Mouse (Mus musculus): ENCODE results near the gene Btbd7.

Btbd7 gene

GRCm38 (mm10) chr12:102782841-102783240 is 95.4 kb downstream of the Btbd7 start:
- DNase-seq (ENCODE audit: low read depth, low spot score): no peak

DNA sequence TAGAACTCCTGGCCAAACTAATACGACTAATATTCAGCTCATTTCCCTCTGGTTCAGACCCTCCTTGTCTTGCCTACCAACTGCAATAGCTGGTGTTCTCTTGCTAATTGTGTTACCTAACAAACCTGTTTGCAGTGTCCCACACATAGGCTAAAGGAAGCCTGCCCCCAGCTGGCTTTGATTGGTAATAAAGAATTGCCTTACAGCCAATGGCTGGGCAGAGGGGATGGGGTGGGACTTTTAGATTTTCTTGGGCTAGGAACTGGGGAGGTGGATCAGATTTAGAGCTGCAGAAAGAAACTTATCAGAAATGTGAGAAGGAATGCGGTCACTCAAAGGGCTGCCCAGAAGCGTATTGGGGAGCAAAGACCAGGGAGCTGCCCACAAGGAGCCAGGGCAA is 98.8 kb downstream of the Btbd7 start:
- DNase-seq (ENCODE audit: low read depth, low spot score): peak; percentile 75

GRCm38 (mm10) chr12:102778151-102778550 is 100.1 kb downstream of the Btbd7 start:
- DNase-seq (ENCODE audit: low read depth, low spot score): no peak

GRCm38 (mm10) chr12:102776035-102776434 is 102.2 kb downstream of the Btbd7 start:
- no peak for DNase-seq (ENCODE audit: low read depth, low spot score)

DNA sequence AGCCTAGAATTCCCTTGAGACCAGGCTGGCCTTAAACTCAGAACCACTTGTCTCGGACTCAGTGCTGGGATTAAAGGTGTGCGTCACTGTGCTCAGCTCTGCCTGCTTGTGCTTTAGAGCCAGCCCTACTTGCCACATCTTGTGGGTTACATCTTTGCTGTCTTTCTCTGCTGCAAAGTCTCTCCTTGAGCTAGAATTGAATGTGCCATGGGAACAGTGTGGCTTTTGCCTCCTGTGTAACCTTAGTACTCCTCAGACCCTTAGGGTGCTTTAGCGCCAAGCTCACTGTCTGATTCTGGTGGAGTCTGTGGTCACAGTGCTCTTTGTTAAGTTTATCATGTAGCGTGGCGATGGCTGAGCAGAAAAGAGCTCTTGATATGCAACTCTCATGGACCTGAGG is 105.6 kb downstream of the Btbd7 start:
- no peak for DNase-seq (ENCODE audit: low read depth, low spot score)

- DNase-seq (ENCODE audit: low read depth, low spot score): peak; percentile 86
Observed at GRCm38 (mm10) chr12:102771601-102772000, 106.7 kb downstream of the Btbd7 start.

GRCm38 (mm10) chr12:102769000-102769399 is 109.3 kb downstream of the Btbd7 start:
- no peak for DNase-seq (ENCODE audit: low read depth, low spot score)

GRCm38 (mm10) chr12:102763696-102764095 is 114.6 kb downstream of the Btbd7 start:
- DNase-seq (ENCODE audit: low read depth, low spot score): no peak

DNA sequence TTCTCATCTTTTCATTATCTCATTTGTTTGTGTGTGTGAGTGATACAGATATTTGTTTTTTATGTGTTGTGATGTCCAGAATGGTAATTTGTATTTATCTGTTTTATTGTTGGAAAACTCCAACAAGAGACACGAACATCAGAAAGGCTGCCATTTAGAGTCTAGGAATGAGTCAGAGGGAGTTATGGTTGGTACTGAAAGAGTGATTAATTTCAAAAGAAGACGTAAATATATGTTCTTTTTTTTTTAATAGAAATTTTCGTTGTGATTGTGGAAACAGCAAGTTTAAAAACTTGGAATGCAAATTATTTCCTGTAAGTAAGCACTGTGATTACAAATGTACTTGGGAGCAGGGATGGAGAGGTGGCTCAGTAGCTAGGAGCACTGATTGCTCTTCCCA is 116.6 kb downstream of the Btbd7 start:
- DNase-seq (ENCODE audit: low read depth, low spot score): no peak

- DNase-seq (ENCODE audit: low read depth, low spot score): peak; percentile 91
Observed at GRCm38 (mm10) chr12:102758936-102759335, 119.3 kb downstream of the Btbd7 start.

GRCm38 (mm10) chr12:102758403-102758756 is 119.9 kb downstream of the Btbd7 start, which contains the start of gene Gm20604:
Gene Gm20604, minus strand, starts transcription at chr12:102758672.
- peak; percentile 73 for DNase-seq (ENCODE audit: low read depth, low spot score)

DNA sequence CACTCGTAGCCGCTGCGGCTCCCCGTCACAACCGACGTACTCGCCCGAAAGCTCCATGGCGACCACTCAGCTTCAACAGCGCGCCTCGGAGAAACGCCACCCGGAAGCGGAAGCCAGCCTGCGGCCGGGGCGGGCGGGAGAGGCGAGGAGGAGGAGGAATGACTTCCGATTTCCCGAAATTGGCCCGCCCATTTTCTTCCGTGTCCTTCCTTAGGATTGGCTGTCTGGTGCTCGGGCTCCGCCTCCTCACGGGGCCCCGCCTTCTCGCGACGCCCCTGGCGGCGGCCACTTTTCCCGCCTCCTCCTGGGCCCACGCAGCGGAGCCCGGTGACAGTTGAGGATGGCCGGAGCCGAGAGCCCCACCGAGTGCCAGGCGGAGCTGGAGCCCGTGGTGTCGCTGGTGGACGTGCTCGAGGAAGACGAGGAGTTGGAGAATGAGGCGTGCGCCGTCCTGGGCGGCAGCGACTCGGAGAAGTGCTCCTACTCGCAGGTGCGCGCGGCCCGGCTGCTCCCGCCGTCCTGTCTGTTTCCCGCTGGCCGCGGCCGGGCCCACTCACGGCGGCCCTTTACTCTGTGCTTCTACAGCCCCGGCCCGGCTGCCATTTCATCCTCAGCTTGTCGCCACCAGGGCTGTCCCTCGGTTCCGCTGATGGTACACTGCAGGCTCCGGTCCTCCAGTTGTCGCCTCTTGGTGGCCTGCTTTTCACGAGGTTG is 120.4 kb downstream of the Btbd7 start, which contains the start of the genes Gm28051, Gon7 and Ubr7:
Gm28051 (minus strand) TSS at position 77 of the 714 bp plus-strand sequence.
Gon7 (minus strand) TSS at position 115 of the 714 bp plus-strand sequence.
Ubr7 (plus strand) TSS at position 279 of the 714 bp plus-strand sequence.
- DNase-seq (ENCODE audit: low read depth, low spot score): peak; percentile 99

DNA sequence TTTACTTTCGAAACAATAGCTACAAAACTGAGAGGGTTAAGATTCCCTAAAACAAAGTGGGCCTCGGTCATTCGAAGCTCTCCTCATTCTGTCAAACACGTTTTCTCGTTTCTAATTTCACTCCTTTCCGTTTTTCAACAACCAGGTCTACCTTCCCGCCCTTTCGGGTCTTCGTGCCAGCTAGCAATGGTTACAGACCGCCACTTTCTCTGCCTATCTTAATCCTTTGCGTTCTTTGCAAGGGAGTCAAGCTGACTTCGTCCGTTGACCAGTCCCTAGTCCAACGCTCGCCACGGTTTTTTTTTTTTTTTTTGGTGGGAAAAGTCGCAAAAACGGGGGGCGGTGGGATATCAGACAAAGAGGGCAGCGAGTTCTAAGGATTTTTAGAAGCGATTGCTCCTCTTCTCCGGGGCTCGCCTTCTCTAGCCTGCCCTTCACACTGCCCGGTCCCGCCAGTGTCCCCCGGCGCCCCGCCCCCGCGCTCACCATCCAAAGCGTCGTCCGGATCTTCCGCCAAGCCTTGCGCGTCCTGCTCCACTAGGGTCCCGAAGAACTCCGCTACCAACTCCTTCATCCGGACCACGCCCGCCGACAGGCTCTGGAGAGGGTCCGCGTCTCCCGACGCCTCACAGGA is 121.1 kb downstream of the Btbd7 start:
- DNase-seq (ENCODE audit: low read depth, low spot score): no peak

GRCm38 (mm10) chr12:102756304-102756703 is 122.0 kb downstream of the Btbd7 start:
- DNase-seq (ENCODE audit: low read depth, low spot score): peak; percentile 92

GRCm38 (mm10) chr12:102748256-102748655 is 130.0 kb downstream of the Btbd7 start:
- no peak for DNase-seq (ENCODE audit: low read depth, low spot score)

- peak; percentile 57 for DNase-seq (ENCODE audit: low read depth, low spot score)
Observed at GRCm38 (mm10) chr12:102744839-102745238, 133.4 kb downstream of the Btbd7 start.

DNA sequence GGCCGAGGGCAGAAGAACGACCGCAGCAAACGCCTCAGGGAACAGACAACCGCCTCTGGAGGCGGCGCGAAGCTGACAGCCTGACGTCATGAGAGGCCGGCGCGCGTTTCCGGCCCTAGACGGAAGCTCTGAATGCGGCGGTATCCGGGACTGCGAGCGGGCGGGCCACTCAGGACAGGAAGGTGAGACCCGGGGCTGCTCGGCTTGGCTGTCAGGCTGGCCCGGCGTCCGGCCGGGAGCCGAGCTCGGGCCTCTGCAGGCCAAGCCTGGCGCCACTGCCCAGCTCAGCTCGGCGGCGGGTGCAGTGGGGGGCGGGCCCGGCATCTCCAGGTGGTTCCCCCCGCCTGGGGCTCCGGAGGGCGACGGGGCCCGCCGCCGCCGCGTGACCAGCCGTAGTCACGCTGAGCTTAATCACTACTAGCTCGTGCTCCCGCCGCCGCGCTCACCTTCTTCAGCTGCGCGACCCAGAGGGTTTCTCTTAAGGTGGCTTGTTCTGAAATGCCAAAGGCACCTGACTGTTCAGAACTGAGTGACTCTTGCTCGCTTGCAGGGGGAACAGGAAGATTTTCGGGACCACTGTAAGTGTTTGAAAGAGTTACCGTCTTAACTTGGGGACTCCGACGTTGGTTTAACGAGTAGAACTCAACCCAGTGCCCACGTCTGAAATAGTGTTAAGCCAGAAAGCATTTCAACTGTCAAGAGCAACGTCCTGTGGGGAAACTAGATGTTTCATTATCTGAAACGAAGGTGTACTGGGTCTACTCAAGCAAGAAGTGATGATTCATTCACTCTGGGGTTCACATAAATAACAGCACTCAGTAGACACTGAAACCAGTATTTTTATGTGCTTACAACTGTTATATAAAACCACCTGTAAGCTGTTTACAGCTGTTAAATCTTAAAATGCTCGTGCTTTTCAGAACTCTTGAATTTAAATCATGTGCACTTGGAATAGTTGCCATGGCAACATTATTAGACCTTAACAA is 134.4 kb downstream of the Btbd7 start, which contains the start of the genes Moap1 and Tmem251:
Moap1 (minus strand) TSS at position 73 of the 986 bp plus-strand sequence.
Tmem251 (plus strand) TSS at position 174 of the 986 bp plus-strand sequence.
- DNase-seq (ENCODE audit: low read depth, low spot score): peak; percentile 93

DNA sequence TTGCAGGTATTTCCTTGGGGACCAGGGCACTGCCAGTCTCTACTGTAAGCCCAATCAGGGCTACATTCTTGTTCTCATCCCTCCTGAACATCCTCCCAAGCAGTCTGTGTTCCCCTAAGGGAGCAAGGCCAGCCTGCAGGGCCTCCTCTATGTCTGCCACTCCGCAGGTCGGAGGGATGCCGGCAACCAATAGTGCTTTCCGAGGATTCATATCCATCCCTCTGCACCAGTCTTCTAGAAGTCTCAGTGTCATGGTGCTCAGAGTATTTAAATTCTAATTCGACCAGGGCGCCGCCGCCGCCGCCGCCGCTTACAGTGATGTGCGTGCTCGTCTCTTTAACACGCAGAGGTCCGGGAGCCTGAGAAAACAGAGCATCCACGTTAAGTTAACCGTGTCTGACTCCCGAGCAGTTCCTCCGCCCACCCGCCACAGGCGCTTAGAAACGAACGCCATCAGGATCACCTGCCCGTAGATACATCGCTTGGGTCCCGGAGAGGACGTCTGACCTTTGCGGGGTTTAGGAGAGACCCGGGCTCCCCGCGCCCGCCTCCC is 135.2 kb downstream of the Btbd7 start:
- DNase-seq (ENCODE audit: low read depth, low spot score): no peak

- no peak for DNase-seq (ENCODE audit: low read depth, low spot score)
Observed at GRCm38 (mm10) chr12:102742056-102742455, 136.2 kb downstream of the Btbd7 start.

DNA sequence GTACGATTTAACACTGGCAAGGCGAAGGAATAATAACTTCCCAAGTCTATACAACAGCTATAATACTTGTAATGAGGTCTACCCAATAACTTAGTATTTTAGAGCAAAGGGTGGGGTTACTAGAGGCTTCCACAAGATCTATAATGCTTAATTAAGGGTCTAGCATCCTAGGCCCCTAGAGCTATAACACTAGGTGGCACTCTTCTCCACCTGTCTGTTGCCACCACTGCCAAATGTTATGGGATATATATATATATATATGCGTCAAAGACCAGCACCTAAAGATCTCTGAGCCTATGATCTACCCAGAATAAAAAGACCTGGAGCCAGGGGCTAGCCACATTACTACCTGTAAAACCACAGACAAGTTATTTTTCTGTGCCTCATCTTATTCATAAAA is 138.0 kb downstream of the Btbd7 start:
- DNase-seq (ENCODE audit: low read depth, low spot score): no peak

GRCm38 (mm10) chr12:102739096-102739495 is 139.2 kb downstream of the Btbd7 start:
- no peak for DNase-seq (ENCODE audit: low read depth, low spot score)
